Mouse (Mus musculus): ENCODE measurements around the gene Adgrv1. TPM values are rescaled to one million over a fixed set of nuclear protein-coding genes. Genes with fewer than 3 reads are reported as not detected.

Gene Adgrv1
- polyA plus RNA-seq, 1 experiment = 0.08 TPM

- no peaks in the 10 kb centered on the region for H3K36me3 ChIP-seq (ENCODE audit: control insufficient read depth, insufficient read depth, low read length)
- no peak overlapping the region for H3K27ac ChIP-seq (ENCODE audit: insufficient read depth, low read depth, low read length)
- WGBS = 73% methylated on average over 12 of the region's 12 CpGs
- no peaks in the 10 kb centered on the region for H3K4me1 ChIP-seq (ENCODE audit: control insufficient read depth, insufficient read depth, insufficient read length, low read length)
- TF ChIP-seq POLR2A (IDR thresholded peaks at IDR 0.05; ENCODE audit: low read depth, low read length) (no peak), CTCF (IDR thresholded peaks at IDR 0.05; ENCODE audit: extremely low read depth, insufficient read length, insufficient replicate concordance, low read depth, low read length) (no peak)
- no peaks in the 10 kb centered on the region for H3K27me3 ChIP-seq (ENCODE audit: control insufficient read depth, insufficient read depth, low read length)
- H3K4me3 ChIP-seq (ENCODE audit: low read depth, low read length) = no peak overlapping the region
These were observed 450.7 kb downstream of the Adgrv1 start for GRCm38 (mm10) chr13:81181966-81182908.

- H3K27me3 ChIP-seq (ENCODE audit: control insufficient read depth, insufficient read depth, low read length) = no peaks in the 10 kb centered on the region
- H3K36me3 ChIP-seq (ENCODE audit: control insufficient read depth, insufficient read depth, low read length) = no peaks in the 10 kb centered on the region
- H3K4me1 ChIP-seq (ENCODE audit: control insufficient read depth, insufficient read depth, insufficient read length, low read length) = no peaks in the 10 kb centered on the region
- TF ChIP-seq POLR2A (IDR thresholded peaks at IDR 0.05; ENCODE audit: low read depth, low read length) (no peak), CTCF (IDR thresholded peaks at IDR 0.05; ENCODE audit: extremely low read depth, insufficient read length, insufficient replicate concordance, low read depth, low read length) (no peak)
- no peak overlapping the region for H3K27ac ChIP-seq (ENCODE audit: insufficient read depth, low read depth, low read length)
- H3K4me3 ChIP-seq (ENCODE audit: low read depth, low read length) = no peak overlapping the region
- WGBS = 72% methylated on average over 4 of the region's 4 CpGs
These were observed 451.5 kb downstream of the Adgrv1 start for GRCm38 (mm10) chr13:81181459-81181858.

- Histone ChIP-seq H3K27ac (ENCODE audit: insufficient read depth, low read depth, low read length) (no peak overlapping the region), H3K27me3 (ENCODE audit: control insufficient read depth, insufficient read depth, low read length) (no peaks in the 10 kb centered on the region), H3K4me3 (ENCODE audit: low read depth, low read length) (no peak overlapping the region), H3K36me3 (ENCODE audit: control insufficient read depth, insufficient read depth, low read length) (no peaks in the 10 kb centered on the region), H3K4me1 (ENCODE audit: control insufficient read depth, insufficient read depth, insufficient read length, low read length) (no peaks in the 10 kb centered on the region)
- no peak for TF ChIP-seq CTCF (IDR thresholded peaks at IDR 0.05; ENCODE audit: extremely low read depth, insufficient read length, insufficient replicate concordance, low read depth, low read length)
- TF ChIP-seq POLR2A (IDR thresholded peaks at IDR 0.05; ENCODE audit: low read depth, low read length) = no peak
- WGBS = 73% methylated on average over 4 of the region's 4 CpGs
These were observed 456.1 kb downstream of the Adgrv1 start for GRCm38 (mm10) chr13:81176820-81177219.

- TF ChIP-seq CTCF (IDR thresholded peaks at IDR 0.05; ENCODE audit: extremely low read depth, insufficient read length, insufficient replicate concordance, low read depth, low read length) = no peak
- no peak for TF ChIP-seq POLR2A (IDR thresholded peaks at IDR 0.05; ENCODE audit: low read depth, low read length)
These were observed 456.9 kb downstream of the Adgrv1 start for GRCm38 (mm10) chr13:81176071-81176470.

GRCm38 (mm10) chr13:81171115-81171514, 461.8 kb downstream of the Adgrv1 start:
- WGBS = 69% methylated on average over 3 of the region's 3 CpGs
- no peaks in the 10 kb centered on the region for H3K4me1 ChIP-seq (ENCODE audit: control insufficient read depth, insufficient read depth, insufficient read length, low read length)
- no peaks in the 10 kb centered on the region for H3K27me3 ChIP-seq (ENCODE audit: control insufficient read depth, insufficient read depth, low read length)
- no peak overlapping the region for H3K27ac ChIP-seq (ENCODE audit: insufficient read depth, low read depth, low read length)
- H3K36me3 ChIP-seq (ENCODE audit: control insufficient read depth, insufficient read depth, low read length) = no peaks in the 10 kb centered on the region
- no peak overlapping the region for H3K4me3 ChIP-seq (ENCODE audit: low read depth, low read length)
- TF ChIP-seq POLR2A (IDR thresholded peaks at IDR 0.05; ENCODE audit: low read depth, low read length) = no peak
- no peak for TF ChIP-seq CTCF (IDR thresholded peaks at IDR 0.05; ENCODE audit: extremely low read depth, insufficient read length, insufficient replicate concordance, low read depth, low read length)

More at GRCm38 (mm10) chr13:81176071-81176470, 456.9 kb downstream of the Adgrv1 start:
- H3K27ac ChIP-seq (ENCODE audit: insufficient read depth, low read depth, low read length) = no peak overlapping the region
- no peaks in the 10 kb centered on the region for H3K4me1 ChIP-seq (ENCODE audit: control insufficient read depth, insufficient read depth, insufficient read length, low read length)
- H3K36me3 ChIP-seq (ENCODE audit: control insufficient read depth, insufficient read depth, low read length) = no peaks in the 10 kb centered on the region
- 68% methylated on average over 3 of the region's 3 CpGs for WGBS
- no peaks in the 10 kb centered on the region for H3K27me3 ChIP-seq (ENCODE audit: control insufficient read depth, insufficient read depth, low read length)
- no peak overlapping the region for H3K4me3 ChIP-seq (ENCODE audit: low read depth, low read length)

GRCm38 (mm10) chr13:81167450-81167849, 465.5 kb downstream of the Adgrv1 start:
- H3K36me3 ChIP-seq (ENCODE audit: control insufficient read depth, insufficient read depth, low read length) = no peaks in the 10 kb centered on the region
- TF ChIP-seq CTCF (IDR thresholded peaks at IDR 0.05; ENCODE audit: extremely low read depth, insufficient read length, insufficient replicate concordance, low read depth, low read length) = no peak
- TF ChIP-seq POLR2A (IDR thresholded peaks at IDR 0.05; ENCODE audit: low read depth, low read length) = no peak
- H3K27ac ChIP-seq (ENCODE audit: insufficient read depth, low read depth, low read length) = no peak overlapping the region
- 52% methylated on average over 6 of the region's 6 CpGs for WGBS
- no peaks in the 10 kb centered on the region for H3K27me3 ChIP-seq (ENCODE audit: control insufficient read depth, insufficient read depth, low read length)
- no peaks in the 10 kb centered on the region for H3K4me1 ChIP-seq (ENCODE audit: control insufficient read depth, insufficient read depth, insufficient read length, low read length)
- H3K4me3 ChIP-seq (ENCODE audit: low read depth, low read length) = no peak overlapping the region

- H3K36me3 ChIP-seq (ENCODE audit: control insufficient read depth, insufficient read depth, low read length) = no peaks in the 10 kb centered on the region
- no peaks in the 10 kb centered on the region for H3K27me3 ChIP-seq (ENCODE audit: control insufficient read depth, insufficient read depth, low read length)
- TF ChIP-seq POLR2A (IDR thresholded peaks at IDR 0.05; ENCODE audit: low read depth, low read length) (no peak), CTCF (IDR thresholded peaks at IDR 0.05; ENCODE audit: extremely low read depth, insufficient read length, insufficient replicate concordance, low read depth, low read length) (no peak)
- no peak overlapping the region for H3K27ac ChIP-seq (ENCODE audit: insufficient read depth, low read depth, low read length)
- 31% methylated on average over 2 of the region's 2 CpGs for WGBS
- no peaks in the 10 kb centered on the region for H3K4me1 ChIP-seq (ENCODE audit: control insufficient read depth, insufficient read depth, insufficient read length, low read length)
- no peak overlapping the region for H3K4me3 ChIP-seq (ENCODE audit: low read depth, low read length)
These were observed 473.1 kb downstream of the Adgrv1 start for GRCm38 (mm10) chr13:81159808-81160207.
